Mouse (Mus musculus): ENCODE measurements around the gene Fam196b.

DNA sequence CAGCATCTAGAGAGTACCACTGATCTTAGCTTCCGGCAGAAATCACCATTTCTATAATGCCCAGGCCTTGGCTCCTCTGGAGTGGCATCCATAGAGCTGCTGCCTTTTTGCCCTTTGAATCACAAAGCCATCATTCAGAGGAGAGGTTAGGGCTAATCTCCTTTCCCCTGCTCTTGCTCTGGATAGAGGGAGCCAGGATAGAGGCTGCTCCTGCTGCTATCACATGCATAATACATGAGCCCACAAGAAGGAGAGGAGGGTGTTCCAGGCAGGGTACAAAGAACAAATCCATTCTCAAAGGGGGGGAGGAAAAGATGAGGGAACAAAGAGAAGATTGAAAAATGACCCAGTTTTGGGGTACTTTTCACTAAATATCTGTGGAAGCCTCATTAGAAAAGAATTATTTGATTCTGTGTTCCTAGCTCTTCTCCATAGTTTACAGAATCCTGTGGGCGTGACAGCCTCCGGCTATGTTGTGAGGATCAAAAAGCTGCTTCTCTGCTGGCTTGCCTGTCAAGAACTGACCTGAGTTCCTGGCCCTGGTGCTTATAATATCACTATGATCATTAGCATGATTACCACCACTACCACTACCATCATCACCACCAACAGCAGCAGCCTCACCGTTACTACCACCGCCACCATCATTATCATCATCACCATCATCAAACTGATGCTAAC is 16.8 kb upstream of the Fam196b start:
- TF ChIP-seq CTCF (IDR thresholded peaks at IDR 0.05; ENCODE audit: low read depth, low read length) (no peak), POLR2A (IDR thresholded peaks at IDR 0.05; ENCODE audit: extremely low read depth, insufficient read depth, low read length) (no peak)

All from liver, adult 2 months (tissue).